Mouse (Mus musculus) heart, embryonic 13.5 days (tissue): ENCODE data around the gene Mgp. TPM values are rescaled to one million over a fixed set of nuclear protein-coding genes. Genes with fewer than 3 reads are reported as not detected.
A peak's percentile ranks its signal among the peaks of the same experiment; 100 is the strongest.
"Not testable (repeated sequence)": the region's sequence is repeated elsewhere in the genome, so short reads cannot be mapped to it uniquely, and the experiment has no call there.

Experiments used
- ATAC-seq: fragments of 200-750 bp; cut with Nextera tagmentation; 2 replicates; pipeline ENCODE4 v1.8.0; 2017; ENCODE audit warnings: moderate TSS enrichment; ENCODE audit not compliant: insufficient number of reproducible peaks, low FRiP score, low TSS enrichment; ENCODE audit errors: extremely low read depth
- H3K27ac ChIP-seq: fragments of 300-500 bp; sonication (generic); replicated peaks from 2 replicates; pipeline ENCODE4 v1.5.1; 2015; ENCODE audit warnings: moderate library complexity, mild to moderate bottlenecking, inconsistent platforms
- H3K27me3 ChIP-seq: fragments of 300-500 bp; sonication (generic); replicated peaks from 2 replicates; pipeline ENCODE4 v1.6.1; 2015; ENCODE audit warnings: mild to moderate bottlenecking, inconsistent platforms
- H3K36me3 ChIP-seq: fragments of 300-500 bp; sonication (generic); 2 replicates; pipeline ENCODE4 v1.6.1; 2015; ENCODE audit warnings: mild to moderate bottlenecking, inconsistent platforms
- H3K4me1 ChIP-seq: fragments of 300-500 bp; sonication (generic); 2 replicates; pipeline ENCODE4 v1.6.1; 2015; ENCODE audit warnings: inconsistent platforms
- H3K4me2 ChIP-seq: fragments of 300-500 bp; sonication (generic); 2 replicates; pipeline ENCODE4 v1.6.1; 2015; ENCODE audit warnings: inconsistent platforms, mild to moderate bottlenecking, moderate library complexity
- H3K4me3 ChIP-seq: fragments of 300-500 bp; sonication (generic); 2 replicates; pipeline ENCODE4 v1.5.1; 2015; ENCODE audit warnings: moderate library complexity, mild to moderate bottlenecking, inconsistent platforms
- H3K9ac ChIP-seq: fragments of 300-500 bp; sonication (generic); 2 replicates; pipeline ENCODE4 v1.6.1; 2015; ENCODE audit warnings: inconsistent platforms, mild to moderate bottlenecking, moderate library complexity
- H3K9me3 ChIP-seq: fragments of 300-500 bp; sonication (generic); 2 replicates; pipeline ENCODE4 v1.6.1; 2016; ENCODE audit warnings: inconsistent platforms
- WGBS: fragments of 180-500 bp; shearing (Covaris S2); methylation state at CpG from one replicate; pipeline ENCODE4 v1.1.7; 2015; ENCODE audit warnings: mixed read lengths; 5-methylcytosine and 5-hydroxymethylcytosine counted together
- polyA plus RNA-seq: library from polyadenylated mRNA; unstranded; fragments of >200 nt; fragmentation: Nextera tagmentation; extraction: Ambion mirVana; gene quantifications from 2 replicates; pipeline ENCODE4 v1.2.1, GENCODE M21; 2015

Gene Mgp
- polyA plus RNA-seq, 1 experiment from 2014 or later = 310 TPM

DNA sequence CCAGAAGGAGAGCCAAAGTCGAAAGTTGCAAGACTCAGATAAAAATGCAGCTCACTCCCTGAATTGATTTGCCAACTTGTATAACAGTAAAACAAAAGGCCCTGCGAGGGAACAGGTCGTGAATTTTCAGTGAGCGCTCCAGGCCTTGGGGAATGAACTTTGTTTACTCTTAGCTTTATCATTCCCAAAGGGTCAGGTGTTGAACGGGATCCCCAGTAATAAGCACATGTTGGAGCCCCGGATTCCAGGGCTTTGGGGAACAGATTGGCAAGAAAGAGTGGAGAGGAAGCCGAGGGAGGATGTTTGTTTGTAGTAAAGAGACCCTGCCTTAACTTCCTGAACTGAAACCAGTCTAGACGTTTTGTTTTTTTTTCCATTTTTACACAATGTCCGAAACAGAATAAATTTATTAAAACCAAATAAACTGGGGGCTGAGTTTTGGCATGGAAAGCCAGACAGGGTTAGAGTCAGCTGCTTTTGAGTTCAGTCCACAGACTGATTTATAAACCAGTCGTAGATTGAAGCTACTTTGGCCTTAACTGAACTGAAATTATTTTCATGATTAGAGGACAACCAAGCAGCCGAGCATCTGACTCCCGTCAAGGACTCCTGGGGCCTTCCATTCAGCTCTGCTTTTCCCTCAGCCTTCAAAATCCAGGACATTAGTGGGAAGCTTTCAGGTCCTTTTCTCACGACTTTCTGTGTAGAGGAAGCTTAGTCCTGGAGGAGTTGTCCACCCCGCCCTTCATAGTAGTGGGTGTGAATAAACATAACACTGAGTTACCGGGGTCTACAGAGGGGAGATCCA, 19.1 kb upstream of the Mgp start:
- ATAC-seq = no peak
- Histone ChIP-seq H3K9ac (no peak overlapping the region), H3K27me3 (no peaks in the 10 kb centered on the region), H3K4me3 (no peak overlapping the region), H3K4me1 (peaks cover 50% of the 10 kb centered on the region), H3K4me2 (no peak overlapping the region), H3K36me3 (no peaks in the 10 kb centered on the region), H3K27ac (peak overlapping the region; percentile 82), H3K9me3 (no peaks in the 10 kb centered on the region)
- WGBS = 47% methylated on average over 15 of the region's 15 CpGs

DNA sequence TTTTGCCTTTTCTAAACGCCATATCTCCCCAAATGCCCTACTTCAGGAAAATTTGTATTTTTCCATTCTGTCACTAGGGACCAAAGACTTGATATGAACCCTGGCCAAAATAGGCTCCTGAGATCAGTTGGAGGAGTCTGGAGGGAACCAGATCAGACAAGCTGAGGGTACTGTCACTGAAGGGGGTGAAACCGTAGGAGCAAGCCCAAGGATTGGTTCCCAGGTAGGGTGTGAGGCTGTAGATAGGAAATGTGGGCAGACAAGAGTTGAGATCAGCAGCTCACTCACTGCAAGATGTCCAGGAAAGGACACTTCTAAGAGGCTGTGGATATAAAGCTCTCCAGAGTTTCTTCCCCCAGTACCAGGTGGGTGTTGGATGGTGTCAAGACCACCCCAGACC, 16.4 kb upstream of the Mgp start:
- Histone ChIP-seq H3K4me3 (no peak overlapping the region), H3K4me2 (no peak overlapping the region), H3K36me3 (no peaks in the 10 kb centered on the region), H3K9me3 (no peaks in the 10 kb centered on the region), H3K27me3 (no peaks in the 10 kb centered on the region), H3K9ac (no peak overlapping the region), H3K4me1 (peaks cover 50% of the 10 kb centered on the region), H3K27ac (peak overlapping the region; percentile 59; the same call in 1 of the 2 replicates)
- ATAC-seq = no peak
- WGBS = 56% methylated on average over 2 of the region's 2 CpGs

DNA sequence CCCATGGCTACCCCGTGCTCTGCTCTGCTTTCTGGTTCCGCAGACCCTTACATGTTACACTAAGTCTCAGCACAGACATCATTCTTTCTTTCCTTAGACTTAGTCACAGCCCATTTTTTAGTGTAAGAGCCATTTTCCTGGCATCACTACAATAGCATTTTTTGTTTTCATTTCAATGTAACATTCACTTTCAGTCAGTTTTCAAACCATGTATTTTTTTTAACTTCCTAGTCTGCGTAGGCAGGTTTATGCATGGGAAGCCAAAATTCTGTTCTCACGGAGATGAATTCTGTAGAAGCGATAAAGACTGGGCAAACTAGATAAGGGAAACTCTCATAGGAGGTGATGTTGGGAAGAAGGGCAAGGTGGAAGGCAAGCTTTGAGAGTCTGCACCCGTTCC, 13.9 kb upstream of the Mgp start:
- Histone ChIP-seq H3K27ac (peak overlapping the region; percentile 59), H3K4me3 (no peak overlapping the region), H3K36me3 (no peaks in the 10 kb centered on the region), H3K9me3 (no peaks in the 10 kb centered on the region), H3K4me1 (peaks cover 35% of the 10 kb centered on the region), H3K9ac (no peak overlapping the region), H3K4me2 (no peak overlapping the region), H3K27me3 (no peaks in the 10 kb centered on the region)
- ATAC-seq = no peak
- 70% methylated on average over 6 of the region's 6 CpGs for WGBS

DNA sequence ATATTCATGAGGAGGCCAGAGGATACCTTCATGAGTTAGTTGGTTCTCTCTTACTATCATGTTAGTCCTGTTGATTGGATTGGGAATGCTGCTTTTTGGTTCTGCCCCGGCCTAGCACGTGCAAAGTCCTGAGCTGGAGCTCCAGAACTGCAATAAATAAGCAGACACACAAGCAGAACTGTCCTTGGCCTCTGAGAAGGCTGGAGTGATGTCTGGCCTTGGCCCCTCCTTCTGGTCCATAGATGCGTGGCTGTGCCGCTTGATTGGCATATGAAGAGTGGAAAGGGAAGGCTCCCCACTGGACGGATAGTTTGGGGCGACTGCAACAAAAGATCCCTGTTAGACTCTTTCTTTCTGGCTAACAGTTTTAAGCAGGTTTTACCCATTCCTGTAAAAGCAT, 13.4 kb upstream of the Mgp start:
- no peak overlapping the region for H3K4me3 ChIP-seq
- peaks cover 32% of the 10 kb centered on the region for H3K4me1 ChIP-seq
- no peaks in the 10 kb centered on the region for H3K27me3 ChIP-seq
- H3K4me2 ChIP-seq = no peak overlapping the region
- no peaks in the 10 kb centered on the region for H3K36me3 ChIP-seq
- ATAC-seq = no peak
- H3K9me3 ChIP-seq = no peaks in the 10 kb centered on the region
- H3K9ac ChIP-seq = no peak overlapping the region
- peak overlapping the region; percentile 59 for H3K27ac ChIP-seq
- 82% methylated on average over 6 of the region's 6 CpGs for WGBS

DNA sequence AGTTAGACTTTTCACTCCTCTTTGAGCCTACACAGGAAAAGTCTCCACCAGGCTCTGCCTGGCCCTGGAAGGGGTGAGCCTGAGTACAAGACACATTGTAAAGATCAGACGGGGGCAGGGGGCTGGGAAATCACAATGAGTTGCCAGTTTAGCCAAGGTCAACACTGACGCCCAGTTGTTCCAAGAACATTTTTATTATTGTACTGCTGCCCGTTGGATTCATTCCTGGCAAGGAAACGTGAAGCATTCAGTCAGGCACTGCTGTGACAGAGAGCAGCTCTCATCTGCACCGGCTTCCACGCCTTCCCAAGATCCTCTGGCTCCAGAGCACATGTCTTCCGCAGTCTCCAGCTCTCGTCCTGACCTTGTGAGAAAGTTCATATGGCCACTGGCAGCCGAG, 12.2 kb upstream of the Mgp start:
- Histone ChIP-seq H3K9ac (no peak overlapping the region), H3K36me3 (no peaks in the 10 kb centered on the region), H3K9me3 (no peaks in the 10 kb centered on the region), H3K4me1 (peaks cover 29% of the 10 kb centered on the region), H3K4me2 (no peak overlapping the region), H3K4me3 (no peak overlapping the region), H3K27me3 (no peaks in the 10 kb centered on the region), H3K27ac (peak overlapping the region; percentile 79)
- ATAC-seq = peak; percentile 71; the same call in 1 of the 2 replicates
- WGBS = 25% methylated on average over 9 of the region's 9 CpGs

DNA sequence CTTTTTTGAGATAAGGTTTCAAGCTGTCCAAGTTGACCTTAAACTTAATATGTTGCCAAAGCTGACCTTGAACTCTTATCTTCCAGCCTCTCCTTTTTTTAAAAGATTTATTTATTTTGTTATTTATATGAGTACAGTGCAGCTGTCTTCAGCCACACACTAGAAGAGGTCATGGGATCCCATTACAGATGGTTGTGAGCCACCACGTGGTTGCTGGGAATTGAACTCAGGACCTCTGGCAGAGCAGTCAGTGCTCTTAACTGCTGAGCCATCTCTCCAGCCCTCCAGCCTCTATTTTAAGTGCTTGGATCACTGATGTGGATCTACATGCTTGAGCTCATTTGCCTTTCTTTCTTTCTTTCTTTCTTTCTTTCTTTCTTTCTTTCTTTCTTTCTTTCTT, 9.1 kb upstream of the Mgp start:
- not testable (repeated sequence) for H3K4me3 ChIP-seq, ATAC-seq, H3K27ac ChIP-seq, H3K9ac ChIP-seq, H3K4me2 ChIP-seq, H3K9me3 ChIP-seq, H3K27me3 ChIP-seq, H3K36me3 ChIP-seq
- H3K4me1 ChIP-seq = peaks cover 20% of the 10 kb centered on the region
- WGBS = 47% methylated on average over 1 of the region's 1 CpGs

DNA sequence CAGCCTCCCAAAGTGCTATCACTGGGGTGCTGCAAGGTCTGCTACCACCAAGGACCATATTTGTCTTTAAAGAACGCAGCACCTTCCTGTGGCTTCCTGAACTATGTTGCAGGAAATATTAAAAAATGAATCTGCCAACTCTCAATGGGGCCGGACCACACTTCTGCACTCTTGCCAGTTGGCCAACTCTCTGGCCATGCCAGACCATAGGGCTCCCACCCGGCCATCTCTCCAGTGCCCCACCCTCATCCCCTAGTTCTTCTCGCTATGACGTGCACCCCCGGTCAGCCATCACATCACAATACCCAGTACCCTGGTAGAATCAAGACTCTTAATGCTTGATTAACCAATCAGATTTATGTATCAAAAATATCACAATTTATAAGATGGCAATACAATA, 8.3 kb upstream of the Mgp start:
- H3K36me3 ChIP-seq = no peaks in the 10 kb centered on the region
- no peaks in the 10 kb centered on the region for H3K9me3 ChIP-seq
- no peak overlapping the region for H3K4me2 ChIP-seq
- ATAC-seq = no peak
- no peak overlapping the region for H3K4me3 ChIP-seq
- no peak overlapping the region for H3K9ac ChIP-seq
- peaks cover 13% of the 10 kb centered on the region for H3K4me1 ChIP-seq
- 89% methylated on average over 6 of the region's 6 CpGs for WGBS
- no peak overlapping the region for H3K27ac ChIP-seq
- H3K27me3 ChIP-seq = no peaks in the 10 kb centered on the region

DNA sequence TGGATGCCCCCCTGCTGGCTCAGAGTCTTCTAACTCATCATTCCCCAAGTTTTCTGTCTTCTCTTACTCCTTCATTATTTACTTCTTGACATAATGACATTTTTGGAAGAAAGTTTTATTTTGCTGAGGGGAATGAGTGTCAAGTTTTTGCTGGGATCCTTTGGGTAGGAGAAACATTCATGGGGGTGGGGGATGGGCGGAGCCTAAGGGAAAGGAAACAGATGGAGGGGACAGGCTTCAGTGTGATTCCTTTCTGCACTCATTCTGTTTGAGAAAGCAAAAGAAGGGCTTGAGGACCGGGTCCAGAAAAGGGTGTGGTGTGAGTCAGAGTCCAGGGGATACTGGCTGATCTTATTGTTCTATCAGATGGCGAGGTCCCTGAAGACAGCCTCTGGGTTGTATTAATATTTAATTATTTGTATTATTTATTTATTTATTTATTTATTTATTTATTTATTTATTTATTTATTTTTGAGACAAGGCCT, 7.8 kb upstream of the Mgp start:
- Histone ChIP-seq H3K27me3 (no peaks in the 10 kb centered on the region), H3K36me3 (no peaks in the 10 kb centered on the region), H3K4me3 (no peak overlapping the region), H3K4me1 (peaks cover 13% of the 10 kb centered on the region), H3K9ac (no peak overlapping the region), H3K4me2 (no peak overlapping the region), H3K27ac (no peak overlapping the region), H3K9me3 (no peaks in the 10 kb centered on the region)
- WGBS = 72% methylated on average over 3 of the region's 3 CpGs
- ATAC-seq = no peak

DNA sequence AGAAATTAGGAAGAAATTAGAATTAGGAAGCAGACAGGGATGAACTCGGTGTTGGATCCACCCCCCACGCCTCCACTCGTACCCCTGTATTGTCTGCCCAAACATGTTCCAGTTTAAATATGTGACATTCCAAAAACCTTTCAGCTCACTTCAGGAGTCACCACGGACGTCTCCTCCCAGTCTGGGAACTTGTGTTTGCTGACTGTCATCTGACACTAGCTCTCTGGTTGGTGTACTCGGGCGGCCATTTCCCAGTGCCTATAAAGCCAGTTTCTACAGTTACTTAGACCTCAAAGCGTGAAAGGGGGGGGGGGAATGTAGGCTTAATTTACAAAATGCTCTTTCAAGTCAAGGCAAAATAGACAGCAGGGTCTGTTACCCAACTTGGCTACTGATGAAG, 6.1 kb upstream of the Mgp start:
- H3K4me2 ChIP-seq = no peak overlapping the region
- H3K9ac ChIP-seq = no peak overlapping the region
- no peak overlapping the region for H3K4me3 ChIP-seq
- no peaks in the 10 kb centered on the region for H3K27me3 ChIP-seq
- 63% methylated on average over 8 of the region's 8 CpGs for WGBS
- H3K4me1 ChIP-seq = no peaks in the 10 kb centered on the region
- ATAC-seq = no peak
- no peaks in the 10 kb centered on the region for H3K36me3 ChIP-seq
- no peaks in the 10 kb centered on the region for H3K9me3 ChIP-seq
- H3K27ac ChIP-seq = no peak overlapping the region

DNA sequence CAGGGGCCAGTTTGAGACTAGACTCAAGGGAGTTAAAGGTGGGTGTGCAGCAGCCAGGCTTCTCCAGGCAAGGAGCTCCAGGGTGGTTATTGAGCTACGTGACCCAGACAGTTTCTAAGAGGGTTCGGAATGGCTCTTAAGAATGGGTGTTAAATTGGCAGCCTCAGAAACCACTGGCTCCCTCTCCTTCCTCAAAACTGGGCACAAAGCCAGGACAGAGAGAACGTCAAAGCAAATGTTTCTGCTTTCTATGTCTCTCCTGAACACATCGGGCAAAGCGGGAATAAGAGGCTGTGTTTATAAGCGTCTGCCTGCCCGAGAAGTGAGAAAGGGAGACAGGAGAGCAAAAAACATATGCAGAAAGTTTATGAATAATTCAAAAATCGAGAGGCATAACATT, 1.0 kb downstream of the Mgp start:
- H3K27ac ChIP-seq = peak overlapping the region; percentile 75
- no peaks in the 10 kb centered on the region for H3K9me3 ChIP-seq
- H3K9ac ChIP-seq = peak overlapping the region; percentile 75
- H3K4me3 ChIP-seq = peak overlapping the region; percentile 55
- WGBS = 16% methylated on average over 8 of the region's 8 CpGs
- no peak for ATAC-seq
- peak overlapping the region; percentile 65 for H3K4me2 ChIP-seq
- H3K36me3 ChIP-seq = peaks cover 12% of the 10 kb centered on the region
- no peaks in the 10 kb centered on the region for H3K27me3 ChIP-seq
- H3K4me1 ChIP-seq = peaks cover 28% of the 10 kb centered on the region

DNA sequence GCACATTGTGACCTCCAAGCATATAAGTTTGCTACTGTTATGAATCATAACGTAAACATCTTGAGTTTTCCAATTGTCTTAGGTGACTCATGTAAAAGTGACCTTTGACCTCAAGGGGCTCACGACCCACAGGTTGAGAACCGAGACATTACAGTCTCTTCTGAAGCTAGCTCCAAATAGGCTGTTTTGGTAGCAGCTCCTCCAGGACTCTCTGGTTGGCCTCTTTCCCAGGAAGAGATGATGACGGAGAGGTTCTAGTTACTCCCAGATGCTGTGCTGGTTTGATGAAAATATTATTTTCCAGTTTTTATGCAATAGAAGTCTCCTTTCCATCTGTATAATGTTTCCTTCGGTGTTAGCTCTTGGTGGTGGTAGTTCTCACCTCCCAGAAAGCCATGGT, 6.7 kb downstream of the Mgp start:
- no peak overlapping the region for H3K4me2 ChIP-seq
- no peaks in the 10 kb centered on the region for H3K9me3 ChIP-seq
- H3K9ac ChIP-seq = no peak overlapping the region
- H3K36me3 ChIP-seq = peaks cover 12% of the 10 kb centered on the region
- 67% methylated on average over 5 of the region's 5 CpGs for WGBS
- ATAC-seq = no peak
- H3K4me3 ChIP-seq = no peak overlapping the region
- no peaks in the 10 kb centered on the region for H3K27me3 ChIP-seq
- no peak overlapping the region for H3K27ac ChIP-seq
- H3K4me1 ChIP-seq = peaks cover 7% of the 10 kb centered on the region; the same call in 1 of the 2 replicates

DNA sequence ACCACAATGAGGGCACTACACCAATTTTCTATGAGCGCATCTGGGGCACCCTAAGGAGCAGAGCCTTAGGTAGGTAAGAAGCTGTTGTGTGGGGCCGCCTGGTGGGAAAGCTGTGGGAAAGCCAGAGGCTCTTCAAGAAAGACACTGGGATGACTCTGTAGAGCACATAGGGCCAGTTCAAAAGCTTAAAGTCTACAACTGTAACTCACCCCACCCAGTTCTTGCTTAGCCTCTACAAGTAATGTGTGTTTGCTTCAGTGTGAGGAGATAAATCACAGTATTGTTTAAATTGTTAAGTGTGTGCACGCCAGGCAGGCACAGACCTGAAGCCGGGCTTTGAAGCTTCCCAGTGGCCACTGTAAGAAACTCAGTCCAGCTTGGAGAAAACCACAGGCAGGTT, 9.5 kb downstream of the Mgp start:
- H3K27me3 ChIP-seq = no peaks in the 10 kb centered on the region
- no peak for ATAC-seq
- no peaks in the 10 kb centered on the region for H3K9me3 ChIP-seq
- no peak overlapping the region for H3K9ac ChIP-seq
- H3K4me2 ChIP-seq = no peak overlapping the region
- no peak overlapping the region for H3K4me3 ChIP-seq
- no peaks in the 10 kb centered on the region for H3K36me3 ChIP-seq
- H3K4me1 ChIP-seq = peaks cover 4% of the 10 kb centered on the region; the same call in 1 of the 2 replicates
- WGBS = 78% methylated on average over 4 of the region's 4 CpGs
- no peak overlapping the region for H3K27ac ChIP-seq
